Mouse (Mus musculus) stomach, postnatal 0 days (tissue): Measurements from ENCODE around the gene Oprm1.

Experiments used
- CTCF ChIP-seq: IDR thresholded peaks from 2 replicates; pipeline ENCODE4 v1.5.1; 2016; ENCODE audit warnings: antibody characterized with exemption, low read depth, mild to moderate bottlenecking, moderate library complexity
- EP300 ChIP-seq: optimal IDR thresholded peaks from 2 replicates; pipeline ENCODE3; 2016; ENCODE audit warnings: antibody characterized with exemption

DNA sequence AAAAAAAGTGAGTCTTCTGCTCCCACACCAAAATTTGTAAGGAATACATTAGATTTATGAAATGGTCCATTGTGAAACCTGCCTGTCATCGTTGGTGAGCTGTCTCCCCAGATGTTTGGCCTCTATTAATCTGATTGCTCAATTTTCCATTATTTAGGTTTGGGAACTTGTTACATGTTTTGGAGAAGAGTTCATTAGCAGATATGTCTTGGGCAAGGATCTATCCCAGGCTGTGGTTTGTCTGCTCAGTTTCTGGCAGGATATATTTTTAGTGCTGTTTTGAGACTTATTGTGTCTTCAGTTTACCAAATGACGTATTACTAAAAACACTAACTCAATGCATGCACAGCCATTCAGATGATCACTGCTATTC is 289.6 kb downstream of the Oprm1 start:
- TF ChIP-seq CTCF (no peak), EP300 (no peak)
